Mouse (Mus musculus): ENCODE results near the gene Lrp6. TPM values are rescaled to one million over a fixed set of nuclear protein-coding genes. Genes with fewer than 3 reads are reported as not detected.

The Lrp6 gene
- total RNA-seq, 2 experiments from 2014 or later = 17.2 to 36.1 TPM

DNA sequence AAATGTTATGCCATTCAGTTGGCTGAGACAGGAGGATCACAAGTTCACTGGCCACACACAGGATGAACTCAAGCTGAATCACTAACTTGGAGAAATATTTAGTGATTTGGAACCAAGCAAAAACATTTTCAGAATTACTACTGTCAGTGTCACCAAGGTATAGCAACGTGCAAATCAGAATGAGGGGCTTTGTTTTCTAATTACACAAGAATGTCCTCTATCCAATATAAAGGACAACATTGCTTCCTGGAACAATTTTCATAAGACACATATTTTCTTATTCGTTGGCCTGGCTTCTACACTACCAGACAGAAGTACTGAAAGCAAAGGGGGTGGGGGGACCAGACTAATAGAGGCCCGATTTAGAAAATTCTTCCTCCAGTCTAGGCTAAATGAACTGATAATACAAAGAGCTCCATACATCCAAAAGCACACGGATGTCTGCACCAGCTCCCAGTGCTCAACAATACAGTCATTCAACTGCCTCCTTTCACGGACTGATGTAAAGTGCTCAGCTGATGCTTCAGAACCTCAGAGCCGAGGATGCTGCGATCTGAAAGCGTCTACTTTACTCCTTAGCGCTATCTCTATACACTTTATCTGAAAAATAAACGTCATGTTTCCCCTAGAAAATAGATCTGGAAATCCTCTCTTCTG lies 29.2 kb downstream of the Lrp6 start:
- ATAC-seq (replicated peaks; ENCODE audit: poor library complexity, severe bottlenecking) = no peak

DNA sequence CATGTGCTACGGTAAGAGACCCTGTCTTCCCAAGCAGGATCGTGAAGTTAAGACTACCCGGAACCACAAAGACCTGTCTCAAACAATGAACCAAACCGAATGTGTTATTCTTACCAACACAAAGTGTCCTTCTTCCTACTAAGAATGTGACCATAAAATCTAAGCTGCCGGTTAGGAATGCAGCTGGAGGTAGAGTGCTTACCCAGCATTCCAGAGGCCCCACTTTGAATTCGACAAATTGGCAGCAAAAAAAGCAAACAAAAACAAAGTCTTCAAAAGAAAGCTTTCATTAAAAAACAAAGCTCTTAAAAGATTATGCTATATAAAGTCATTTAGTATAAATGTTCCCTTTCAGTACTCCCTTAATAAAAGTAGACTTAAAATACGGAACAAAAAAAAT lies 31.6 kb downstream of the Lrp6 start:
- no peak for ATAC-seq (replicated peaks; ENCODE audit: poor library complexity, severe bottlenecking)

DNA sequence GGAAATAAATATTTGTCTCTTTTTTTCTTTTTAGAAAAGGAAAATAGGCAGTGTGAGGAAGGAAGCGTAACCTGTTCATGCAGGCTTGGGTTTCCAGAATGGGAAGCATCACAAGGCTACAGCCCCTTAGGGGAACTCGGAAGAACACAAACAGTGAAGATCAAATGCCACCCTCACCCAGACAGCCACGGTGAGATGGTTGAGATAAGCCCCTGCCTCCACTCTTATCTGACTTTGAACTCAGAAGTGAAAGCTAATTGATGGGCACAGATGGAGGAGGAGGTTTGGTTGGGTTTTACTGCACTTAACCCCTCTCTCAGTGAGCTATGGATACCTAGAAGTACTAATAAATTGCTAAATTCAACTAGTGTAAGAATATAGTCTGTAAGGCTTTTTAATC lies 33.7 kb downstream of the Lrp6 start:
- no peak for ATAC-seq (replicated peaks; ENCODE audit: poor library complexity, severe bottlenecking)

DNA sequence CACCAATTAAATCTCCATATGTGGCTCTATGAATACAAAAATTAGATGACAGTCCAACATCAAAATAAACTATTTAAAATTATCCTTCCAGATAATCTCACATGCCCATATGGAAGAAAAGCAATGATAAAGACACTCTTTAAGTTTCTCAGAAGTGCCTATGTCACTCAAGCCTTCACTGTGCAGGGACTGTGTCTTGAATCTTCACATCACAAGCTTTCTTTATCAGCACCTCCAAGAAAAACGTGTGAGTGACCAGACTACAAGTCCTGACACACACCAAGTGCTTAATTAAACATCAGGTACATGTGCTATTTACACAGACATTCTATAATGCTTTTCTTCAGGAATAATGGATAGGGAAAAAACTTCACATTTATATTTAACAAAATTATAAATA lies 34.8 kb downstream of the Lrp6 start:
- no peak for ATAC-seq (replicated peaks; ENCODE audit: poor library complexity, severe bottlenecking)

DNA sequence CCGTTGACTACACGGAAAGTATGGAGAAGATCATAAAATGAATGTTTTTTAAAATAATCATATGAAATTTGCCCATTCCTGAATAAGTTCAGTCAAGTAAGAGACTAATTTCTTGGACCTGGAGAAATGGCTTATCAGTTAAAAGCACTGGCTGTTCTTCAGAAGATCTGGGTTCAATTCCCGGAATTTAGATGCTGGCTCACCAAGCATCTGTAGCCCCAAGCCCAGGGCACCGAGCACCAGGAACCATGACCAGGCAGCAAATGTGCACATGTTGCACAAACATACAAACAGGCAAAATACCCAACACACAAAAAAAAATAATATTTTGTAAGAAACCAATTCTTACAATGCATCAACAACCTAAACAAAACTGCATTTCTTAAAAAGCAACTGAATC lies 37.4 kb downstream of the Lrp6 start:
- ATAC-seq (replicated peaks; ENCODE audit: poor library complexity, severe bottlenecking) = no peak

DNA sequence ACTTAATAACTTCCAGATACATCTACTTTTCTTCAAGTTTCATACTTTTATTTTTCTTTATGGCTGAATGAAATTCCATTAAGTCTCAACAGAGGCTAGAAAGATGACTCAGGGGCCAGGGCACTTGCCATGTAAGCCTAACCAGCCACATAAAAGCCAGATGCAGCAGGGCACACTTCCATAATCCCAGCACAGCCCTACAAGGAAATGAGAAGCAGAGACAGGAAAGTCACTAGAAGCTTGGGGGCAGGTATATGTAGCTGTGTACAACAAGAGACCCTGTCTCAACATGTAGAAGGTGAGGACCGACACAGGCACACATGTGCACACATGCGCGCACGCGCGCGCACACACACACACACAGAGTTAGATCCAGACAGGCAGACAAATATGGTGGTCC lies 38.4 kb downstream of the Lrp6 start:
- ATAC-seq (replicated peaks; ENCODE audit: poor library complexity, severe bottlenecking) = no peak

DNA sequence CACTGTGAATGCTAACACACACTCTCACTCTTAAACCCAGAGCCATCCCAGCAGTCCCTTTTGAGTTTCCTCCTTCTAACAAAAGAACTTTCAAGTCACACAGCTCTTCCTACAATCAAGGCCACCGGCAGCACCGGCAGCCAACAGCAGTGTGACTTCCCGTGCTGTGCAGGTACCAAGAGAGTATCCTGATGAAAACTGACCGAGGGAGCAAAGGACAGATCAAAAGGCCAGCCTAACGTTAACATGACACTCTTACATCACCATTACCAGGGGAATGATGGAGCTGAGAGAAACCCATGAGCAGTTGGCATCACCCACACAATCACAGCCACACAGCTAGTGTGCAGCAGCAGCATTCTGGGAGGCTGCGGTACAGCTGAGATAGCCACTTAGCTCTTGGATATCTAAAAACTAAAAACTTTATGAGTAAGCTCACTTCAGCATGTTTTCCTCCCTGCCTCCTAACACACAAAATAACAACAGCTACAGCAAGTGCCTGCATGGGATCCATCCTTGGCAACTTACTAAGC lies 39.1 kb downstream of the Lrp6 start:
- ATAC-seq (replicated peaks; ENCODE audit: poor library complexity, severe bottlenecking) = no peak

DNA sequence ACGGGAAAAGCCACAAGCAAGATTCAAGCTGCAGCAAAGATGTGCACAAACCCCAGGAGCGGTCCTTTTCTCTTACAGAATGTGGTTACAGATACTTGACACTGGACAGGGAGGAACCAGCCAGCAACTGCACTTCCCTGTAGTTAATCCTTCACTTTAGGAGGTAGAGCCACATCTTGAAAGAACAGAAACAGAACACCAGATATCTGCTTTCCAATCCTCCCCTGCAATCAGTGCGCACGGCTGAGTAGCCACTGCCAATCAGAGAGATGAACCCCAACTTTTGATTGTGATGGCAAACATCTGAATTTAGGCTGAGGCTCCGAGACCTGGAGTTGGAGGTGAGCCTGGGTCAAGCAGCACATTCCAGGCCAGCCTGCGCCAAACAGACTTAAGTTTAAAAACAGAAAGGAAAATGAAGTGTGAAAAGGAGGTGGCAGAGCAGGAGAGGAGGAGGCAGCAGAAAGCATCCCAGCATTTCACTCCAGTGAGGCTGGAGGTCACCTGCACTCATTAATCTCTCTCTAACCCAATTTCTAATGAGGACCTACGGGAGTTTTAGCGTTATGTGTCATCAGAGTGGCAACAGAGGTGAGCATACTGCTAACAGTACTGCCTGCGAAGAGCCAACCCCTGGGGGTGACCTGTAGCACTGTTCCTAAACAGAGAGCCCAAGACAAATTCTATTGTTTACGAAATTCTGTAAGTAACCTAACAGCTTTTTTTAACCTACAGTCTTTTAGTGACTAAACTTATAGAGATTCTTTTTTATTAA lies 39.8 kb downstream of the Lrp6 start:
- no peak for ATAC-seq (replicated peaks; ENCODE audit: poor library complexity, severe bottlenecking)

DNA sequence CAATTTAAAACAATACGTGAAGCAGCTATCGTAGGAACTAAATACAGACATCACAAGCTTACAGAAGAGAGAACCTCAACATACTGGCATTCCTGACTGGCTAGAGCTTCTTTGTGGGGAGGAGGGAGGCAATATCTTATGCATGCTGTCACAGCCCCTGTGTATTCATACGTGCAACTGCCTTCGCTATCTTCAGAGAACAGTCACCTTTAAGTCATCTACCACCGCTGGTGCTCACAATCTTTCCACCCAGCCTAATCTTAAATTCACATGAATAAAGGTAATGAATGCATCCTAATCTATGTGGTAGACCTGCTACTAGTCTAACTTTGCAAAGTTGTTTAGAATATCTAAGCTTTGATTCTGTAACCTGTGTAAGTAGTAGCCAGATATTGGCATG lies 40.5 kb downstream of the Lrp6 start:
- ATAC-seq (replicated peaks; ENCODE audit: poor library complexity, severe bottlenecking) = no peak

DNA sequence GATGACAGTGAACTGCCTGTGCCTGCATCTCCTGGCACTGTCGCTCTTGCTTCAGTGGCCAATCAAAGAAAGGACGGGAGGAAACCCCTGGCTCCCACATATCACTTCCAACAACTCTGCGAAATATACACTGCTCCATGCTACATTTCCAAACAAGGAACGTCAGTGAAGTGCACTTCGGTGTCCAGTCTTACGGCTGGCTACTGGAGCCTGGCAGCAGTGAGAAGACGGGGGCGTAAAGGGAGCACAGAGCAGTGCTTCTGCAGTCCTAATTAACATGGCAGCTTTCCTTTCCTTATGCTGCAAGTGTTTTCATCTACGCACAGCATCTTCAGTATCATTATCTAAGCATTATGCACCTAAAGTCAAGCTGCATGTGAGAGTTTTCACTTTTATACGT lies 45.4 kb downstream of the Lrp6 start:
- ATAC-seq (replicated peaks; ENCODE audit: poor library complexity, severe bottlenecking) = no peak

DNA sequence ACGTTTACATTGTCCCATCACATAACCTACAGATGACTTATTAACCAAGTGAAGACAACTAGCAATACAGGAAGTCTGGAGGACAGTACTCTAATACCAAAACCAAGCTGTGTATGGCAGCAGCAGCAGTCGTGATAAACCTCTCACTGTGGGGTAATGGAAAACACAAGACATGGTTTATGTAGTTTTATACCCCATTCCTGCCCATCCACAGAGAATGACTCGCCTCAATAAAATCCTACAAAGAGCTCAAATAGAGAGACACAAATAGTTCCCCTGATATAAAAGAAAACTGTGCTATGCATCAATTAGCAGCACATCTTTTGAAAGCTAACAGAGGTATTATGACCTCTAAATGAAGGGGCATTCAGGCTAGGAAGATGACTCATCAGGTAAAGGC lies 45.9 kb downstream of the Lrp6 start:
- no peak for ATAC-seq (replicated peaks; ENCODE audit: poor library complexity, severe bottlenecking)

DNA sequence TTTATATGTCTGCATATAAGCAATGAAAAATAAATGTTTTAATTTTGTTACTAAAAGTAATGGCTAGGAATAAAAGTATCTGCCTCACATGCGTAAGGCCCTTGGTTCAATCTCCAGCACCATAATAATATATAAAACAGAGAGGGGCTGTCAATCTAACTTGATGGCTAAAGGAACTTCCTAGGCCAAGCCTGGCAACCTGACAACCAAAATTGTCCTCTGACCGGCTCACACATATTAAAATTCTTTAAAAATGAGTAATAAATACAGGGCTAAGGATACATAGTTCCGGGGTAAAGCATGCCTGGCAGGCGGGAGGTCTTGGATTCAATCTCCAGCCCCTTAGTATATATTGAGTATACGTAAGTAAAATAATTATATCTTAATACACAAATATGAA lies 48.3 kb downstream of the Lrp6 start:
- ATAC-seq (replicated peaks; ENCODE audit: poor library complexity, severe bottlenecking) = no peak

DNA sequence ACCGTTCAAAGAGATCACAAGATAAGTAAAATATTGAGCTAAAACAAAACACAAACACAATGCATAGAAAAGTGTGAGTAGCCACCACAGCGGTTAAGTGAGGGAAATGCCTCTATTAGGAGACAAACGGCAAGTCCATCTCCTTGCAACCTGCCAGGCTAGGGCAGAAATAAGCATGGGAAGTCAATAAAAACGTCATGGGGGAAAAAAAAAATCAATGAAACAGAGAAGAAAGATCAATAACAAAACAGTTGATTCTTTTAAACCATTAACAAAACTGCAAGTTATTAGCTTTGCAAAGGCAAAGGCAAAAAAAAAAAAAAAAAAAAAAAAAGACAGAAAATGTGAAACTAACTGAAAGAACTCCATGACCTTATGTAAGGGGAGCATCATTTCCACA lies 49.6 kb downstream of the Lrp6 start:
- no peak for ATAC-seq (replicated peaks; ENCODE audit: poor library complexity, severe bottlenecking)

DNA sequence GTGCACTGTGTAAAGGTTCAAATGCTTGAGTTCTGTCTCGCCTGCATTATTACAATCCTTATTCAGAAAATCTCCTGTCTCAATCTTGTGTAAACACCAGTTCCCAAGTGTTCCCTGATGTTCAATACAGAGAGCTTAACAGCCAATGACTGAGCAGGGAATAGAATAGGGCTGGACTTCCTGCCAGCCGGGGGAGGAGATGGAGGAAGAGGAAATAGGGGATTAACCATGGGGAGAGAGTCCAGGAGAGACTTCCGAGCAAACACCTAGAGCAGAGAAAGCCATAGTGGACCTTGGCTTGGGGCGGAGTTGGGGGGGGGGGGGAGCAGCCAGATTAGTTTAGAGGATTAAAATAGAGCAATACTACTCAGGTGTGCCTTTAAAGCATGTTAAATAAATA lies 51.3 kb downstream of the Lrp6 start:
- no peak for ATAC-seq (replicated peaks; ENCODE audit: poor library complexity, severe bottlenecking)

DNA sequence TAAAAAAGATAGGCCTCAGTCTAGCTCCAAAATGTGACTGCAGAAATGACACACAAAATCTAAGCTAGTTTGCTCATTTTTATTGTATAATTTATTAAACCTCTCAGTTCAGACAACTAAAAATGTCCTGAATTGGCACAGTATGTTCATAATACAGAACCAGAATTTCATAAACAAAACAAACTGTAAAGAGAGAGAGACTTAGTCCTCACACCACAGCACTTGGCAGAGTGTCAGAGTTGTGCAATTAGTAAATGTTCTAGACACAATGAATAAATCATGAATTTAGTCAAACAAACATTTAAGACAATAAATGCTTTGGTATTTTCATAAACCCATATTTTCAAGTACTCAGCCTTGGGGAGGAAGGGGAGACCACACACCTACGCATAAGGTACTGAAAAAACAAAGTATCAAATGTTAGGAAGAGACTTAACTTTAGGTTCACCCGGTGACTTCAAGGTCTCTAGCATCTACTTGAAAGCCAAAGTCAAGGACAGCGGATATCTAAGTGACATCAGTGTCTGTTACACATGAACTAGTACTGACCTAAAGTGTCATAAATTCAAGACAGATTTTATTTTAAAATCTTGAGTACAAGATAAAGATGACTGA lies 52.8 kb downstream of the Lrp6 start:
- ATAC-seq (replicated peaks; ENCODE audit: poor library complexity, severe bottlenecking) = no peak

DNA sequence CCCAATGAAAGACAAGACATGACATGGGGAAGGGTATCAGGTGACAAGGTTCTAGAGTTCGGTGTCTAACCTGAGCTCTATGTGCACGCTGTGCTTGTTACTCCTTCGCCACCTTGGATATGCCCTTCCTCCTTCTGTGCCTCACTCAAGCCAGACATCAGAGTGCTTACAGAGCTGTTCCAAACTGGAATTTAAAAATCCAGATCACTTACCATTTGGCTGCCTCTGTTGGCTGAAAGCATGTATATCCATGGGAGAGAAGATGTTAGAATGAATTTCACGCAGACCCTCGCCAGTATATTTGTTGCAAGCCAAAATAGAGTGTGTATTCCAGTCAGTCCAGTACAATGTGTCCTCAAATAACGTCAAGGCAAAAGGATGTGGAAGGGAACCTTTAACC lies 53.8 kb downstream of the Lrp6 start:
- ATAC-seq (replicated peaks; ENCODE audit: poor library complexity, severe bottlenecking) = no peak

DNA sequence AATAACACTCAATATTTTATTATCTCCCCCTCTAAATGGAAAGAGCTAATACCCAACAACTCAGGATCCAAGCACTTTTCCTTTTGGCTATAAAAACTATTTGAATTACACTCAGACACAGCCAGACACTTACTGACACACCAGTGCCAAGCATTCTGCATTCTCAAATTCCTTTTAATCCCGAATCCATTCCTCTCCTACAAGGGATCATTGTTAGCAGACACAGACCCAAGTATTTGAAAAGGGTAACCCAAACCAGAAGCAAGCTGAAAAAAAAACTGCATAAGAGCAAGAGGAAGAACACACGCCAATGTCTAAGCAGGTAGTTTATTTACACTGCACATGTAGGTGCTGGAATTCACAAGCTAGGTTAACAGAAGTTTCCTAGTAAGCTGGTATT lies 54.3 kb downstream of the Lrp6 start:
- ATAC-seq (replicated peaks; ENCODE audit: poor library complexity, severe bottlenecking) = no peak

DNA sequence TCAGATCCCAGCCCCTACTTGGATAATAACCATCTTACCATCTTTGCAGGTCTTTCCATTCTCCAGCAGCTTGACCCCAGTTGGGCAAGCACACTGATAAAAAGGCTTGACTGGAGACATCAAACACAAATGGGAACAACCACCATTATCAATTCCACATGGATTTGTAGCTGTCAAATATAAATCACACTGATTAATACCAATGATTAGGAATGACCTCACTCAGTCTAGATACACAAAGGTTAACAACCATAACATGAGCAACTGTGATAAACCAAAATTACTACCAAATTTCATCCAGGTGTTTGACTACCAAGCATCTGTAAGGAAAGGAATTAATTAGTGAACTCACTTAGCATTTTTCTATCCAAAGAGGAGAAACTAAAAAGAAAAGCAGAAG lies 55.6 kb downstream of the Lrp6 start:
- ATAC-seq (replicated peaks; ENCODE audit: poor library complexity, severe bottlenecking) = no peak

DNA sequence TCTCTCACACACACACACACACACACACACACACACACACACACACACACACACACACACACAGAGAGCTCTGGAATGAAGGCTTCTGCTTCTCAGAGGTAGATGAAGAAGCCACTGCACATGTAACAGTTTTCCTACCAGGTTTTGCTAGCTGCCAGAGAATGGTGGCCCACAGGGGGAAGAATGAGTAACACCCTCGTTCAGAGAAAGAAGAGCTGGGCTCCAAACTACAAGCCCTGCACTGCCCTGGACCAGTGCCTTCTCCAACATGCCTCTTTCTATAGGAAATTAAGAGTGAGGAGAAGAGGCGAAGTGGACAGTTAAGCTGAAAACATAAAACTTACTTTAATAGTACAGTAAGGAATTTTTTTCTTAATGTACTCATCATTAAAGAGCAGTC lies 56.5 kb downstream of the Lrp6 start:
- no peak for ATAC-seq (replicated peaks; ENCODE audit: poor library complexity, severe bottlenecking)

DNA sequence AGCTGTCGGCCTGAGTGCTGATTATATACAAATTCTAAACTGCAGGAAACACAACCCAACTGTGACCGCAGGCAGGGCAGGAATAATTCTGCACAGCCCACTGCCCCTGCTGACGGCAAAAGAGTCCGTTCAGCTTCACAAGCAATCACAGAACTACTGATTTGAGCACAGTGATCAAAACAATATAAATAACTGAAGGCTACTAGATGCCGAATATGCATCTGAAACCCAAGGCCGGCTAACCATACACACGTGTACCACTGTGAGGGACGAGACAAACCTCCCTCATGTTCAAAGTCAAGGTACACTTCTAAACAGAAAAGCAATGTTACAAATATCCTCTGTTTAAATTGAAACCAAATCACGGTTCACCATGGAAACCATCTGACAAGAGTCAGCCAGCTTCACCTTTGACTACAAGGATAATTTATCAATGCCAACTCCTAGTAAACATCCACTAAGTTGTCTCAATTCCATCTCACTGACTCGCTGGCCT lies 57.0 kb downstream of the Lrp6 start:
- ATAC-seq (replicated peaks; ENCODE audit: poor library complexity, severe bottlenecking) = no peak

DNA sequence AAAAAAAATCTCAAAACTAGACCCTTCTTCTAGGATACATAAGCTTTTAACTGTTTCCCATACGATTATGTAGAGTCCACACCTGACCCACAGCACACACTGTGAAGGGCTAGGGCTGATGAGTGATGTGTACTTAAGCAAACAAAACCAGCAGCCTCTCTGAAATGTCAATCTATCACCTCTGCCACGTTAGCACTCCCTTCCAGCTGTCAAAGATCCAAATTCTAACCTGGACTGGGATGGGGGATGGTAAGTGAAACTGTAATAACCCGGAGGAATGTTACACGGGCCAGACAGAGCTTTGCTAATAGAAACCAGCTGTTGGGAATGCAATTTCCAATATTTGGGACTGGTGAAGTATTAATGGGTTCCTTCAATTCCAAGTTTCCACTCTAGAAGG lies 61.9 kb downstream of the Lrp6 start:
- no peak for ATAC-seq (replicated peaks; ENCODE audit: poor library complexity, severe bottlenecking)

All from granulocyte monocyte progenitor cell, adult 5-6 weeks (primary cell).